Mouse (Mus musculus) midbrain, embryonic 16.5 days (tissue): Measurements from ENCODE around the gene Ptgfrn. TPM values are rescaled to one million over a fixed set of nuclear protein-coding genes. Genes with fewer than 3 reads are reported as not detected.

Source experiments
- ATAC-seq: fragments of 200-750 bp; cut with Nextera tagmentation; 2 replicates; pipeline ENCODE4 v1.8.0; 2017; ENCODE audit warnings: moderate TSS enrichment
- H3K27ac ChIP-seq: fragments of 300-500 bp; sonication (generic); 2 replicates; pipeline ENCODE4 v1.5.1; 2014; ENCODE audit warnings: mild to moderate bottlenecking, low read length, mixed read lengths
- H3K27me3 ChIP-seq: fragments of 300-500 bp; sonication (generic); 2 replicates; pipeline ENCODE4 v1.6.1; 2014; ENCODE audit warnings: low read depth, low read length, mixed read lengths; ENCODE audit not compliant: control insufficient read depth, insufficient read depth
- H3K36me3 ChIP-seq: fragments of 300-500 bp; sonication (generic); 2 replicates; pipeline ENCODE4 v1.6.1; 2014; ENCODE audit warnings: mild to moderate bottlenecking, low read length, moderate library complexity, mixed read lengths; ENCODE audit not compliant: control insufficient read depth, insufficient read depth
- H3K4me1 ChIP-seq: fragments of 300-500 bp; sonication (generic); 2 replicates; pipeline ENCODE4 v1.6.1; 2014; ENCODE audit warnings: mild to moderate bottlenecking, low read length, mixed read lengths; ENCODE audit not compliant: control insufficient read depth, insufficient read depth
- H3K4me2 ChIP-seq: fragments of 300-500 bp; sonication (generic); 2 replicates; pipeline ENCODE4 v1.6.1; 2014; ENCODE audit warnings: mild to moderate bottlenecking, low read length, mixed read lengths
- H3K4me3 ChIP-seq: fragments of 300-500 bp; sonication (generic); 2 replicates; pipeline ENCODE4 v1.5.1; 2014; ENCODE audit warnings: low read depth, mild to moderate bottlenecking, low read length, moderate library complexity, mixed read lengths
- H3K9ac ChIP-seq: fragments of 300-500 bp; sonication (generic); 2 replicates; pipeline ENCODE4 v1.6.1; 2014; ENCODE audit warnings: low read depth, low read length, mixed read lengths
- H3K9me3 ChIP-seq: fragments of 300-500 bp; sonication (generic); replicated peaks from 2 replicates; pipeline ENCODE4 v1.6.1; 2014; ENCODE audit warnings: mild to moderate bottlenecking, low read length, mixed read lengths; ENCODE audit not compliant: control insufficient read depth, poor library complexity, severe bottlenecking
- WGBS: fragments of 180-500 bp; shearing (Covaris S2); extraction: QIAGEN DNeasy Blood & Tissue Kit; methylation state at CpG from one replicate; pipeline ENCODE4 v1.1.7; 2014; 5-methylcytosine and 5-hydroxymethylcytosine counted together
- polyA plus RNA-seq: library from polyadenylated mRNA; unstranded; fragments of >200 nt; fragmentation: Nextera tagmentation; extraction: Ambion mirVana; gene quantifications from 2 replicates; pipeline ENCODE4 v1.2.1, GENCODE M21; 2015

Ptgfrn gene
- polyA plus RNA-seq, 1 experiment from 2014 or later = 2.9 TPM

GRCm38 (mm10) chr3:101066175-101066574 is 43.9 kb downstream of the Ptgfrn start:
- Histone ChIP-seq H3K9me3 (no peaks in the 10 kb centered on the region), H3K9ac (no peak overlapping the region), H3K27me3 (no peaks in the 10 kb centered on the region), H3K4me1 (peaks cover 17% of the 10 kb centered on the region), H3K4me3 (no peak overlapping the region), H3K27ac (no peak overlapping the region), H3K36me3 (no peaks in the 10 kb centered on the region), H3K4me2 (no peak overlapping the region)
- WGBS = 77% methylated on average over 6 of the region's 6 CpGs
- ATAC-seq = no peak

GRCm38 (mm10) chr3:101061865-101062585 is 48.1 kb downstream of the Ptgfrn start:
- 96% methylated on average over 7 of the region's 7 CpGs for WGBS
- no peak for ATAC-seq
- peaks cover 8% of the 10 kb centered on the region; the same call in 1 of the 2 replicates for H3K36me3 ChIP-seq
- no peak overlapping the region for H3K9ac ChIP-seq
- H3K27me3 ChIP-seq = no peaks in the 10 kb centered on the region
- H3K27ac ChIP-seq = no peak overlapping the region
- H3K4me1 ChIP-seq = 0 out of 2 replicates have a peak, but pooled peaks cover 3% of the 10 kb centered on the region
- no peaks in the 10 kb centered on the region for H3K9me3 ChIP-seq
- no peak overlapping the region for H3K4me2 ChIP-seq
- H3K4me3 ChIP-seq = no peak overlapping the region

DNA sequence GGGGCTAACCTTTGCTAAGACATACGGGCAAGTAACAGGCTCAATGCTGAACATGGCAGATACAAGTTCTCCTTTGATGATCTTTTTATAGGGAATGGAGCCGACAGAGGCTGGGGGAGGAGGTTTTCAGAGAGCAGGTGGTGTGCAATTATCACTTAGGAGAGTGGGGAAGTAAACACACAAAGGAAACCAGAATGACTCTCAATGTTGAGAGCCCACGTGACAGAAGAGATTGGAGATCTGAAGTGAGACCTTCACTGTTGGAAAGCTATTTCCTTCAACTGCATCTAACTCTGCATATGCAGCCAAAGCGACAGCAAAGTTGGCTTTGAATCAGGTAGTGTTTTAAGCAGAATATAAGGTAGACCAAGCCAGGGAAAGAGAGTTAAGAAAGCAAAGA is 50.9 kb downstream of the Ptgfrn start:
- ATAC-seq = no peak
- H3K9ac ChIP-seq = no peak overlapping the region
- no peaks in the 10 kb centered on the region for H3K4me1 ChIP-seq
- peaks cover 8% of the 10 kb centered on the region; the same call in 1 of the 2 replicates for H3K36me3 ChIP-seq
- H3K9me3 ChIP-seq = no peaks in the 10 kb centered on the region
- WGBS = 80% methylated on average over 4 of the region's 4 CpGs
- H3K4me2 ChIP-seq = no peak overlapping the region
- H3K27me3 ChIP-seq = no peaks in the 10 kb centered on the region
- no peak overlapping the region for H3K27ac ChIP-seq
- H3K4me3 ChIP-seq = no peak overlapping the region

GRCm38 (mm10) chr3:101058203-101058602 is 51.9 kb downstream of the Ptgfrn start:
- ATAC-seq = no peak
- Histone ChIP-seq H3K9ac (no peak overlapping the region), H3K27me3 (no peaks in the 10 kb centered on the region), H3K4me2 (no peak overlapping the region), H3K9me3 (no peaks in the 10 kb centered on the region), H3K27ac (no peak overlapping the region), H3K4me3 (no peak overlapping the region), H3K4me1 (no peaks in the 10 kb centered on the region), H3K36me3 (peaks cover 8% of the 10 kb centered on the region; the same call in 1 of the 2 replicates)
- WGBS = 98% methylated on average over 2 of the region's 2 CpGs

- WGBS = 89% methylated on average over 8 of the region's 8 CpGs
- Histone ChIP-seq H3K27me3 (no peaks in the 10 kb centered on the region), H3K4me2 (no peak overlapping the region), H3K9ac (no peak overlapping the region), H3K4me3 (no peak overlapping the region), H3K27ac (no peak overlapping the region), H3K4me1 (no peaks in the 10 kb centered on the region), H3K9me3 (no peaks in the 10 kb centered on the region), H3K36me3 (0 out of 2 replicates have a peak, but pooled peaks cover under 1% of the 10 kb centered on the region)
- no peak for ATAC-seq
Observed at GRCm38 (mm10) chr3:101055216-101055615, 54.9 kb downstream of the Ptgfrn start.

GRCm38 (mm10) chr3:101051601-101052000 is 58.5 kb downstream of the Ptgfrn start:
- Histone ChIP-seq H3K27me3 (no peaks in the 10 kb centered on the region), H3K4me1 (no peaks in the 10 kb centered on the region), H3K9ac (no peak overlapping the region), H3K4me2 (no peak overlapping the region), H3K9me3 (no peaks in the 10 kb centered on the region), H3K36me3 (no peaks in the 10 kb centered on the region), H3K4me3 (no peak overlapping the region), H3K27ac (no peak overlapping the region)
- WGBS = 82% methylated on average over 4 of the region's 4 CpGs
- no peak for ATAC-seq

DNA sequence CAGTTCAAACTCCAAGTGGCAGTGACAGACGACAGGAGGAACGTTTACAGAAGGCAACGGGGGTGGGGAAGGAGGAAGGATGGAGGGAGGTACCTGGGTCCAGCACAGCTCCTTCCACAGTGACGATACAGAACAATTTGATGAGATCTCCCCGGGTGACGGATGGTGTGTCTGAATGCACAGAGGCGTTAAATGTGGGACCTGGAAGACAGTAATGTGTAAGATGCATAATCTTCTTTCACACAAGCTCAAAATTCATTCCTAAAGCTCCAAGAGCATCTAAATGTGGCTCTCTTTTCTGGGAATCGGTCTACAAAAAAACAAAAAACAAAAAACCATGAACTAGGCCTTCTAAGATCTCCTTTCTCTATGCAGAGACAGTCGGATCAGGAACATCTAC is 60.1 kb downstream of the Ptgfrn start:
- peaks cover 4% of the 10 kb centered on the region; the same call in 1 of the 2 replicates for H3K36me3 ChIP-seq
- no peak overlapping the region for H3K9ac ChIP-seq
- no peak overlapping the region for H3K4me2 ChIP-seq
- 79% methylated on average over 9 of the region's 9 CpGs for WGBS
- no peak overlapping the region for H3K4me3 ChIP-seq
- H3K27me3 ChIP-seq = no peaks in the 10 kb centered on the region
- no peaks in the 10 kb centered on the region for H3K9me3 ChIP-seq
- H3K4me1 ChIP-seq = no peaks in the 10 kb centered on the region
- ATAC-seq = no peak
- no peak overlapping the region for H3K27ac ChIP-seq

- no peak overlapping the region for H3K9ac ChIP-seq
- 74% methylated on average over 2 of the region's 2 CpGs for WGBS
- no peak overlapping the region for H3K4me3 ChIP-seq
- H3K9me3 ChIP-seq = no peaks in the 10 kb centered on the region
- no peaks in the 10 kb centered on the region for H3K4me1 ChIP-seq
- H3K27ac ChIP-seq = no peak overlapping the region
- H3K27me3 ChIP-seq = no peaks in the 10 kb centered on the region
- ATAC-seq = no peak
- H3K36me3 ChIP-seq = peaks cover 5% of the 10 kb centered on the region; the same call in 1 of the 2 replicates
- no peak overlapping the region for H3K4me2 ChIP-seq
Observed at GRCm38 (mm10) chr3:101048781-101049180, 61.3 kb downstream of the Ptgfrn start.

- Histone ChIP-seq H3K27ac (no peak overlapping the region), H3K9me3 (no peaks in the 10 kb centered on the region), H3K27me3 (no peaks in the 10 kb centered on the region), H3K4me3 (no peak overlapping the region), H3K4me1 (no peaks in the 10 kb centered on the region), H3K36me3 (peaks cover 5% of the 10 kb centered on the region; the same call in 1 of the 2 replicates), H3K4me2 (no peak overlapping the region), H3K9ac (no peak overlapping the region)
- ATAC-seq = no peak
- WGBS = 76% methylated on average over 15 of the region's 15 CpGs
Observed at GRCm38 (mm10) chr3:101047586-101048275, 62.3 kb downstream of the Ptgfrn start.
